1 mouse cellular context compared by ENCODE assay signal in the genomic region with DNA sequence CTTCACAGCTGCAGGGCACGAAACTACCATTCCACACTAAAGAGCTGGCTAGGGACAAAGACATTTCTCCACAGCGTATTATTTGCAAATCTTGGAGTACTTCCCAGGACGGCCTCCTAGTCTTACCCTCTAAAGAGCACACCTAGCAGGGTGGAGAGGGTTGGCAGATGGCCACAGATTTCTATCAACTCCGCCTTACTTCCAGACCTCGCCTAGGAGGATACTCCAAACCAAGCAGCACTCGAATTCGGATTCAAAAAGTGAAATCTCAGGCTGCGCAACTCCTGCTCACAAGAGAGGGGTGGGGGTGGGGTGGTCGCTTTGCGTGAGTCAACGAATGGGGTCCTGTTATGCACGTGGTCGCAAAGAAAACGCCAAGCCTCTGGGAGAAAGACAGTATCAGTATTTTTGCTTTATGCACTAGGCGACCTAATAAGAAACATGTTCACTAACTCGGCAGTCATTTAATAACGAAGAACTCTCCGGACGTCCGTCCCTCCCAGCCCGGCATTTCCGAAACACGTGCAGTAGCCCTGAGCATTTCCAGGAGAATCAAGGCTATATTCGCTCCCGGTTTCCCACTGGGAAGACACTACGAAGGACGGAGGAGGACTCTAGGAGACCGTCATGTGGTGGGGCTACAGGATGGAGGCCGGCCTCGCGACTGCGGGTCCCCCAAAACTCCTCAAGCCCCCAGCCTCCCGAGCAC.
TF ChIP-seq lines count a peak whose summit lies in the region.

No protein-coding gene starts in this region.

TF ChIP-seq in CH12.LX, 34 proteins besides CTCF, POLR2A, EP300 and RAD21:
- TF ChIP-seq HCFC1 (IDR thresholded peaks at IDR 0.05; ENCODE audit: low read depth, low read length) (no peak), ETS1 (conservative IDR thresholded peaks at IDR 0.05; ENCODE audit: low read depth, low read length) (no peak), ZC3H11A (IDR thresholded peaks at IDR 0.05; ENCODE audit: low read depth, low read length) (no peak), JUND (conservative IDR thresholded peaks at IDR 0.05; ENCODE audit: low read depth, low read length) (no peak), JUN (IDR thresholded peaks at IDR 0.05; ENCODE audit: insufficient read depth, low read depth, low read length) (no peak), E2F4 (IDR thresholded peaks at IDR 0.05; ENCODE audit: insufficient replicate concordance, low read depth, low read length) (no peak), TCF12 (IDR thresholded peaks at IDR 0.05; ENCODE audit: low read depth, low read length) (no peak), ZNF384 (IDR thresholded peaks at IDR 0.05; ENCODE audit: low read depth, low read length) (no peak), USF1 (IDR thresholded peaks at IDR 0.05; ENCODE audit: low read depth, low read length) (no peak), GABPA (IDR thresholded peaks at IDR 0.05; ENCODE audit: insufficient replicate concordance, low read depth, low read length) (no peak), ELF1 (IDR thresholded peaks at IDR 0.05; ENCODE audit: low read depth, low read length) (no peak), UBTF (IDR thresholded peaks at IDR 0.05; ENCODE audit: low read depth, low read length) (no peak), PAX5 (IDR thresholded peaks at IDR 0.05; ENCODE audit: low read length) (no peak), POLR2AphosphoS2 (IDR thresholded peaks at IDR 0.05; ENCODE audit: low read depth, low read length) (no peak; the same call in 1 of the 2 replicates), MAZ (IDR thresholded peaks at IDR 0.05; ENCODE audit: low read depth, low read length) (no peak), BHLHE40 (IDR thresholded peaks at IDR 0.05; ENCODE audit: low read depth, low read length) (peak; percentile 74), RCOR1 (conservative IDR thresholded peaks at IDR 0.05; ENCODE audit: low read depth, low read length) (no peak), ZMIZ1 (IDR thresholded peaks at IDR 0.05; ENCODE audit: low read depth, low read length) (no peak; the same call in 1 of the 2 replicates), USF2 (conservative IDR thresholded peaks at IDR 0.05; ENCODE audit: low read depth, low read length) (no peak), MYC (IDR thresholded peaks at IDR 0.05; ENCODE audit: low read depth, low read length) (peak; percentile 98), IRF4 (IDR thresholded peaks at IDR 0.05; ENCODE audit: low read depth, low read length) (no peak), NRF1 (IDR thresholded peaks at IDR 0.05; ENCODE audit: low read depth, low read length) (no peak), SIN3A (IDR thresholded peaks at IDR 0.05; ENCODE audit: low read length) (no peak), ZKSCAN1 (IDR thresholded peaks at IDR 0.05; ENCODE audit: borderline replicate concordance, low read depth, low read length) (no peak), MAFK (IDR thresholded peaks at IDR 0.05; ENCODE audit: insufficient replicate concordance, low read length) (no peak), TBP (conservative IDR thresholded peaks at IDR 0.05; ENCODE audit: low read depth, low read length) (no peak), MXI1 (IDR thresholded peaks at IDR 0.05; ENCODE audit: low read depth, low read length) (peak; percentile 97), CHD2 (IDR thresholded peaks at IDR 0.05; ENCODE audit: low read length) (peak; percentile 63), MAX (IDR thresholded peaks at IDR 0.05; ENCODE audit: low read length) (peak; percentile 93), CHD1 (IDR thresholded peaks at IDR 0.05; ENCODE audit: low read depth, low read length) (no peak), NELFE (IDR thresholded peaks at IDR 0.05; ENCODE audit: low read depth, low read length) (no peak), KAT2A (IDR thresholded peaks at IDR 0.05; ENCODE audit: insufficient replicate concordance, low read length) (no peak), SMC3 (IDR thresholded peaks at IDR 0.05; ENCODE audit: low read depth, low read length) (no peak)
TF ChIP-seq in CH12.LX: peak in this region for 5.
